Mouse (Mus musculus) ES-E14 (cell line): ENCODE measurements around the gene Ugt2b38.

Experiments
- HCFC1 ChIP-seq: IDR thresholded peaks from 2 replicates; pipeline ENCODE4 v1.6.1; 2012; ENCODE audit warnings: low read length, inconsistent platforms, borderline replicate concordance; ENCODE audit not compliant: insufficient read depth
- ZNF384 ChIP-seq: IDR thresholded peaks from 2 replicates; pipeline ENCODE4 v1.6.1; 2012; ENCODE audit warnings: low read depth, low read length, inconsistent platforms

DNA sequence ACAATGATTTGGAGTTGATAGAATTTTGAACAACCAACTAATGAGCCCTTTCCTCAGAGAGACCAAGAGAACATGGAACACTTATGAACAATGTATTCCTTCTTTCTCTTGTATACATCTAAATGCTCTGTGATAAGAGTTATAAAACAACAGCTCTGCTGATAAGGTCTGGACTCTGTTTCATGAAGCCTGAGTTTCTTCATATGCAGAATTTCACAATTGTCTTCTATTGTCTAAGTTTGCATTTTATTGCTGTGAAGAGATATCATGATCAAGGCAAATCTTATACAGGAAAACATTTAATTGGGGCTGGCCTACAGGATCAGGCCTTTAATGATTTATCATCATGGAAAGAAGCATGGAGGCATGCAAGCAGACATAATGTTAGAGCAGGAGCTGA, 33.7 kb upstream of the Ugt2b38 start:
- TF ChIP-seq HCFC1 = no peak
- TF ChIP-seq ZNF384 = no peak
